Comparison of ENCODE assay signal across 11 mouse cellular contexts in the genomic region with DNA sequence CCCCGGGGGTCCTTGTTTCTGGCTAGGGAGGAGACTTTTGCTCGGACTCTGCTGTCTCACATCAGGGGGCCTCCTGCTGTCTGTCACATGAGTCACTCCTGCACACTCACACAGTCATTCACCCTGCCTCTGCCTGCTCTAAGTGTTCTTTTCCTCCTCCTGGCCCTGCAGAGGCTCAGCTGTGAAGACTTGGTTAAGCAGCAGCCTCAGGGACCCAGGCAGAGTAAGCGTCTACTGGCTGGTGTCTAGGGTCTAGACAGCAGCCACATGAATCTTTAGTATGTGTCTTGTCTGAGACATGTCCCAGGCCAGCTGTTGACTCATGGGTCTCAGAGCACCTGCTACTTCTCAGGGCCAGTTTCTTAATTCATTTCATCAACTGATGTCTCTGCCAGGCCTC. TPM values are rescaled to one million over a fixed set of nuclear protein-coding genes. Genes with fewer than 3 reads are reported as not detected.
A peak's percentile ranks its signal among the peaks of the same experiment; 100 is the strongest.
DNase-seq lines count a peak whose midpoint lies in the region; ATAC-seq and TF ChIP-seq lines count a peak whose summit lies in the region.
"Had no signal": no experiment of that assay in that cellular context is flagged by ENCODE, and none has a peak within 500 bp of the region (broad histone marks: within the 10 kb centered on the region; RNA-seq: fewer than 3 reads in every experiment).

No protein-coding gene starts in this region.

- no peaks in the 10 kb centered on the region for H3K79me2 ChIP-seq in C2C12 (ENCODE audit: control insufficient read depth, insufficient read depth)

- H3K79me3 ChIP-seq in C2C12 (ENCODE audit: low read depth) = no peaks in the 10 kb centered on the region

- peaks cover 3% of the 10 kb centered on the region; the same call in 1 of the 2 replicates for H3K27me3 ChIP-seq in intestine, embryonic 15.5 days (replicated peaks)
- H3K27me3 ChIP-seq in intestine, postnatal 0 days (replicated peaks; ENCODE audit: control insufficient read depth, insufficient read depth, low read length) = peaks cover 33% of the 10 kb centered on the region
- H3K27me3 ChIP-seq in C2C12 (ENCODE audit: control insufficient read depth, insufficient read depth, insufficient read length) = no peaks in the 10 kb centered on the region
- H3K27me3 ChIP-seq in intestine, embryonic 16.5 days (replicated peaks; ENCODE audit: control insufficient read depth, insufficient read depth, low read length) = no peaks in the 10 kb centered on the region; the same call in 1 of the 2 replicates

- H3K9me3 ChIP-seq in intestine, embryonic 15.5 days = no peaks in the 10 kb centered on the region
- no peaks in the 10 kb centered on the region for H3K9me3 ChIP-seq in intestine, postnatal 0 days (ENCODE audit: control insufficient read depth)
- H3K9me3 ChIP-seq in intestine, embryonic 16.5 days (ENCODE audit: control insufficient read depth, low read length) = no peaks in the 10 kb centered on the region

- H3K27ac ChIP-seq in gastrocnemius, adult 2 months = peak overlapping the region; percentile 35; the same call in 1 of the 2 replicates
- no peak overlapping the region for H3K27ac ChIP-seq in intestine, embryonic 15.5 days
- no peak overlapping the region for H3K27ac ChIP-seq in intestine, postnatal 0 days (ENCODE audit: low read depth, low read length)
- no peak overlapping the region for H3K27ac ChIP-seq in intestine, embryonic 16.5 days (ENCODE audit: low read length)

- DNase-seq in gastrocnemius, adult 2 months = no peak
- DNase-seq in gastrocnemius, postnatal 14 days = no peak
- no peak for DNase-seq in right cerebral cortex, postnatal 14 days
- DNase-seq in thymus, postnatal 14 days = no peak
- DNase-seq: kidney, adult 2 months; layer of hippocampus, adult 9-11 months had no signal

- intact Hi-C loops in gastrocnemius, adult 2 months (cut with DNase I) = no loop called here
- intact Hi-C loops in gastrocnemius, postnatal 14 days (cut with DNase I; ENCODE audit: low total_unique reads) = no loop called here

- H3K4me3 ChIP-seq in gastrocnemius, adult 2 months = no peak overlapping the region
- H3K4me3 ChIP-seq in intestine, embryonic 15.5 days (replicated peaks) = no peak overlapping the region
- no peak overlapping the region for H3K4me3 ChIP-seq in intestine, postnatal 0 days (ENCODE audit: low read depth, low read length)
- H3K4me3 ChIP-seq in C2C12 (ENCODE audit: insufficient read depth, poor library complexity, severe bottlenecking) = no peak overlapping the region
- no peak overlapping the region for H3K4me3 ChIP-seq in intestine, embryonic 16.5 days (ENCODE audit: low read length)

- peak; percentile 39; the same call in 1 of the 2 replicates for ATAC-seq in intestine, embryonic 15.5 days
- no peak for ATAC-seq in intestine, postnatal 0 days
- peak; percentile 59 for ATAC-seq in intestine, embryonic 16.5 days
- ATAC-seq: forebrain, embryonic 14.5 days had no signal

- peaks cover 6% of the 10 kb centered on the region; the same call in 1 of the 2 replicates for H3K4me1 ChIP-seq in intestine, embryonic 15.5 days (replicated peaks)
- H3K4me1 ChIP-seq in intestine, postnatal 0 days (replicated peaks; ENCODE audit: control insufficient read depth, insufficient read depth, low read length) = no peaks in the 10 kb centered on the region; the same call in 1 of the 2 replicates
- H3K4me1 ChIP-seq in intestine, embryonic 16.5 days (ENCODE audit: control insufficient read depth, insufficient read depth, low read length) = peaks cover 6% of the 10 kb centered on the region

- WGBS in intestine, embryonic 15.5 days = 18% methylated on average over 3 of the region's 3 CpGs
- 16% methylated on average over 3 of the region's 3 CpGs for WGBS in intestine, postnatal 0 days
- 28% methylated on average over 3 of the region's 3 CpGs for WGBS in intestine, embryonic 16.5 days

- peak overlapping the region; percentile 52 for H3ac ChIP-seq in C2C12 (ENCODE audit: control insufficient read depth, insufficient read length, low read depth)

- H3K9ac ChIP-seq in intestine, embryonic 15.5 days = no peak overlapping the region
- no peak overlapping the region for H3K9ac ChIP-seq in intestine, postnatal 0 days (ENCODE audit: low read depth, low read length)
- no peak overlapping the region for H3K9ac ChIP-seq in intestine, embryonic 16.5 days (ENCODE audit: low read depth, low read length)

- H3K4me2 ChIP-seq in intestine, embryonic 15.5 days (replicated peaks) = no peak overlapping the region
- H3K4me2 ChIP-seq in intestine, postnatal 0 days (replicated peaks; ENCODE audit: low read depth) = no peak overlapping the region
- no peak overlapping the region for H3K4me2 ChIP-seq in intestine, embryonic 16.5 days (ENCODE audit: low read depth, low read length)

- no peak for TF ChIP-seq CTCF in gastrocnemius, adult 2 months (IDR thresholded peaks at IDR 0.05)
- no peak for TF ChIP-seq CTCF in intestine, postnatal 0 days (IDR thresholded peaks at IDR 0.05; ENCODE audit: low read depth)
- TF ChIP-seq CTCF in C2C12 (IDR thresholded peaks at IDR 0.05; ENCODE audit: control insufficient read depth, insufficient read depth, insufficient read length) = no peak

- no peaks in the 10 kb centered on the region for H3K36me3 ChIP-seq in intestine, embryonic 15.5 days
- H3K36me3 ChIP-seq in intestine, postnatal 0 days (ENCODE audit: control insufficient read depth, insufficient read depth) = no peaks in the 10 kb centered on the region
- no peaks in the 10 kb centered on the region for H3K36me3 ChIP-seq in C2C12 (ENCODE audit: control insufficient read depth, insufficient read depth)
- no peaks in the 10 kb centered on the region for H3K36me3 ChIP-seq in intestine, embryonic 16.5 days (ENCODE audit: control insufficient read depth, insufficient read depth, low read length)

TF ChIP-seq in C2C12, 6 proteins besides CTCF, POLR2A, EP300 and RAD21:
- peak; percentile 37 for TF ChIP-seq MAX (IDR thresholded peaks at IDR 0.05)
- TF ChIP-seq USF1 (IDR thresholded peaks at IDR 0.05; ENCODE audit: low read depth) = peak; percentile 18
- no peak for TF ChIP-seq CEBPB (IDR thresholded peaks at IDR 0.05; ENCODE audit: low read depth)
- no peak for TF ChIP-seq MYOG (IDR thresholded peaks at IDR 0.05; ENCODE audit: control insufficient read depth, extremely low read depth, insufficient read length)
- peak; percentile 75 for TF ChIP-seq MYOD1 (IDR thresholded peaks at IDR 0.05; ENCODE audit: control insufficient read depth, insufficient read length, low read depth)
- no peak for TF ChIP-seq FOSL1 (IDR thresholded peaks at IDR 0.05; ENCODE audit: insufficient read depth, low read length, poor library complexity, severe bottlenecking)

RNA-seq across cellular contexts. Expression of a gene that starts 16.0 kb away (rescaled TPM):
- 1 to 10 TPM; 7.9 to 8.5 TPM for total RNA-seq in gastrocnemius, adult 2 months (2021)
- total RNA-seq in gastrocnemius, postnatal 14 days (2021) = 10 to 100 TPM in 1 of 2 experiments, 1 to 10 TPM in 1; 7.9 to 10.9 TPM
- 12.1 and 13.3 TPM in 2 replicates for polyA plus RNA-seq in intestine, embryonic 15.5 days (2015; fragmentation: Nextera tagmentation; extraction: Ambion mirVana)
- 8.6 and 9.2 TPM in 2 replicates for polyA plus RNA-seq in intestine, postnatal 0 days (2015; fragmentation: Nextera tagmentation; extraction: Ambion mirVana)
- 169 TPM for polyA plus RNA-seq in C2C12 (2012; fragmentation: generic; extraction: Trizol)
- polyA plus RNA-seq in intestine, embryonic 16.5 days (2015; fragmentation: Nextera tagmentation; extraction: Ambion mirVana) = 11.8 and 13.9 TPM in 2 replicates

Comparison
In these comparisons a context has a peak if more than half of its experiments do, and no peak if none do; other contexts are left out.
1. RNA of a gene that starts 16.0 kb away (polyA plus RNA-seq): 169 TPM in C2C12 (single experiment); 12.1 to 13.3 TPM in intestine, embryonic 15.5 days, 11.8 to 13.9 TPM in intestine, embryonic 16.5 days and 8.6 to 9.2 TPM in intestine, postnatal 0 days; every median in the first group is over 10 times any median in the second.